Mouse (Mus musculus) MEL (cell line): ENCODE measurements at regions not wholly inside any gene's neighbourhood (a gene's known extent, or its start where the extent isn't known, plus 50 kb on each side); places are given as distances from the start of the nearest gene placed in this dataset.
A peak's percentile ranks its signal among the peaks of the same experiment; 100 is the strongest.

Experiments
- DNase-seq: peaks from one replicate; pipeline ENCODE4 v3.0.0; 2011; ENCODE audit warnings: low read depth, low spot score
- H3K27ac ChIP-seq: 2 replicates; pipeline ENCODE4 v1.5.1; 2012; ENCODE audit warnings: low read depth, mild to moderate bottlenecking, control low read depth, low read length, moderate library complexity; ENCODE audit not compliant: control insufficient read depth
- H3K27me3 ChIP-seq, 2 experiments: fragments of 150-350 bp in 1 of 2; sonication (generic) in 1 of 2; 2 replicates each; pipeline ENCODE4 v1.6.1; 2012; ENCODE audit warnings: low read length in 2 of 2, mild to moderate bottlenecking in 2 of 2, improper control_type of control experiment in 1 of 2, moderate library complexity in 1 of 2; ENCODE audit not compliant: insufficient read depth in 2 of 2, control insufficient read depth in 1 of 2
- H3K36me3 ChIP-seq, 2 experiments: 2 replicates each; pipeline ENCODE4 v1.6.1; 2012 to 2014; ENCODE audit warnings: low read length in 2 of 2, improper control_type of control experiment in 1 of 2, inconsistent platforms in 1 of 2, mild to moderate bottlenecking in 1 of 2; ENCODE audit not compliant: insufficient read depth in 2 of 2, control insufficient read depth in 1 of 2
- H3K4me1 ChIP-seq, 2 experiments: fragments of 150-350 bp in 1 of 2; sonication (generic) in 1 of 2; 2 replicates each; pipeline ENCODE4 v1.6.1; 2012; ENCODE audit warnings: low read length in 2 of 2, improper control_type of control experiment in 1 of 2, mild to moderate bottlenecking in 1 of 2; ENCODE audit not compliant: insufficient read depth in 2 of 2, control insufficient read depth in 1 of 2
- H3K4me3 ChIP-seq, 2 experiments: fragments of 150-350 bp in 1 of 2; sonication (generic) in 1 of 2; 2 replicates each; pipeline ENCODE4 v1.5.1; 2012; ENCODE audit warnings: low read depth in 2 of 2, low read length in 2 of 2, mild to moderate bottlenecking in 2 of 2, moderate library complexity in 2 of 2, control low read depth in 1 of 2, improper control_type of control experiment in 1 of 2; ENCODE audit not compliant: control insufficient read depth in 1 of 2, insufficient read depth in 1 of 2
- H3K79me2 ChIP-seq: 2 replicates; pipeline ENCODE4 v1.6.1; 2012; ENCODE audit warnings: mild to moderate bottlenecking, low read length, moderate library complexity; ENCODE audit not compliant: control insufficient read depth, poor library complexity, insufficient read depth
- H3K9ac ChIP-seq: 2 replicates; pipeline ENCODE4 v1.6.1; 2012; ENCODE audit warnings: low read depth, mild to moderate bottlenecking, control low read depth, low read length, moderate library complexity; ENCODE audit not compliant: control insufficient read depth, poor library complexity, severe bottlenecking
- H3K9me3 ChIP-seq: fragments of 150-350 bp; sonication (generic); replicated peaks from 2 replicates; pipeline ENCODE4 v1.6.1; 2012; ENCODE audit warnings: mild to moderate bottlenecking, low read length, improper control_type of control experiment, moderate library complexity; ENCODE audit not compliant: insufficient read depth
- BHLHE40 ChIP-seq: IDR thresholded peaks from 2 replicates; pipeline ENCODE4 v1.6.1; 2012; ENCODE audit warnings: low read depth, mild to moderate bottlenecking, inconsistent platforms, low read length, improper control_type of control experiment, borderline replicate concordance
- CTCF ChIP-seq, 3 experiments: IDR thresholded peaks in 2 of 3; conservative IDR thresholded peaks in 1 of 3; 2 replicates each; pipeline ENCODE4 v1.5.1; 2011 to 2012; ENCODE audit warnings: low read length in 3 of 3, low read depth in 2 of 3, mild to moderate bottlenecking in 2 of 3, improper control_type of control experiment in 1 of 3, inconsistent platforms in 1 of 3, mixed read lengths in 1 of 3, moderate library complexity in 1 of 3; ENCODE audit not compliant: control insufficient read depth in 1 of 3, insufficient read depth in 1 of 3, poor library complexity in 1 of 3, severe bottlenecking in 1 of 3
- ELF1 ChIP-seq: IDR thresholded peaks from 2 replicates; pipeline ENCODE4 v1.6.1; 2014; ENCODE audit warnings: low read depth, mild to moderate bottlenecking, inconsistent platforms, low read length, improper control_type of control experiment, moderate library complexity
- EP300 ChIP-seq, 2 experiments: IDR thresholded peaks; 2 replicates each; pipeline ENCODE4 v1.6.1; 2011; ENCODE audit warnings: improper control_type of control experiment in 2 of 2, low read length in 2 of 2, low read depth in 1 of 2, mild to moderate bottlenecking in 1 of 2
- ETS1 ChIP-seq: IDR thresholded peaks from 2 replicates; pipeline ENCODE4 v1.6.1; 2012; ENCODE audit warnings: low read depth, mild to moderate bottlenecking, inconsistent platforms, low read length, improper control_type of control experiment, moderate library complexity
- GABPA ChIP-seq: IDR thresholded peaks from 2 replicates; pipeline ENCODE4 v1.6.1; 2012; ENCODE audit warnings: low read depth, mild to moderate bottlenecking, inconsistent platforms, low read length, improper control_type of control experiment, moderate library complexity
- GATA1 ChIP-seq: IDR thresholded peaks from 2 replicates; pipeline ENCODE4 v1.6.1; 2011; ENCODE audit warnings: low read depth, low read length, improper control_type of control experiment
- HCFC1 ChIP-seq: IDR thresholded peaks from 2 replicates; pipeline ENCODE4 v1.6.1; 2012; ENCODE audit warnings: low read depth, mild to moderate bottlenecking, inconsistent platforms, low read length, improper control_type of control experiment, moderate library complexity
- MAX ChIP-seq: IDR thresholded peaks from 2 replicates; pipeline ENCODE4 v1.6.1; 2011; ENCODE audit warnings: low read length, improper control_type of control experiment
- MXI1 ChIP-seq: IDR thresholded peaks from 2 replicates; pipeline ENCODE4 v1.6.1; 2011; ENCODE audit warnings: mild to moderate bottlenecking, low read depth, low read length, improper control_type of control experiment
- MYB ChIP-seq: IDR thresholded peaks from 2 replicates; pipeline ENCODE4 v1.6.1; 2011; ENCODE audit warnings: mild to moderate bottlenecking, low read depth, low read length, improper control_type of control experiment
- MYC ChIP-seq: IDR thresholded peaks from 2 replicates; pipeline ENCODE4 v1.6.1; 2011; ENCODE audit warnings: low read depth, mild to moderate bottlenecking, low read length, improper control_type of control experiment, moderate library complexity
- POLR2AphosphoS2 ChIP-seq: IDR thresholded peaks from 2 replicates; pipeline ENCODE4 v1.6.1; 2011; ENCODE audit warnings: low read length, improper control_type of control experiment
- RAD21 ChIP-seq: IDR thresholded peaks from 2 replicates; pipeline ENCODE4 v1.6.1; 2011; ENCODE audit warnings: mild to moderate bottlenecking, low read depth, low read length, improper control_type of control experiment
- SIN3A ChIP-seq: IDR thresholded peaks from 2 replicates; pipeline ENCODE4 v1.6.1; 2012; ENCODE audit warnings: low read length, improper control_type of control experiment, inconsistent platforms
- TAL1 ChIP-seq: IDR thresholded peaks from 2 replicates; pipeline ENCODE4 v1.6.1; 2012; ENCODE audit warnings: mild to moderate bottlenecking, inconsistent platforms, low read length, moderate library complexity, mixed read lengths
- TBP ChIP-seq: IDR thresholded peaks from 2 replicates; pipeline ENCODE4 v1.8.0; 2011; ENCODE audit warnings: low read depth, low read length, improper control_type of control experiment
- ZMIZ1 ChIP-seq: IDR thresholded peaks from 2 replicates; pipeline ENCODE4 v1.6.1; 2012; ENCODE audit warnings: low read depth, mild to moderate bottlenecking, inconsistent platforms, low read length, improper control_type of control experiment, moderate library complexity
- ZNF384 ChIP-seq: IDR thresholded peaks from 2 replicates; pipeline ENCODE4 v1.6.1; 2012; ENCODE audit warnings: low read depth, mild to moderate bottlenecking, inconsistent platforms, low read length, improper control_type of control experiment

DNA sequence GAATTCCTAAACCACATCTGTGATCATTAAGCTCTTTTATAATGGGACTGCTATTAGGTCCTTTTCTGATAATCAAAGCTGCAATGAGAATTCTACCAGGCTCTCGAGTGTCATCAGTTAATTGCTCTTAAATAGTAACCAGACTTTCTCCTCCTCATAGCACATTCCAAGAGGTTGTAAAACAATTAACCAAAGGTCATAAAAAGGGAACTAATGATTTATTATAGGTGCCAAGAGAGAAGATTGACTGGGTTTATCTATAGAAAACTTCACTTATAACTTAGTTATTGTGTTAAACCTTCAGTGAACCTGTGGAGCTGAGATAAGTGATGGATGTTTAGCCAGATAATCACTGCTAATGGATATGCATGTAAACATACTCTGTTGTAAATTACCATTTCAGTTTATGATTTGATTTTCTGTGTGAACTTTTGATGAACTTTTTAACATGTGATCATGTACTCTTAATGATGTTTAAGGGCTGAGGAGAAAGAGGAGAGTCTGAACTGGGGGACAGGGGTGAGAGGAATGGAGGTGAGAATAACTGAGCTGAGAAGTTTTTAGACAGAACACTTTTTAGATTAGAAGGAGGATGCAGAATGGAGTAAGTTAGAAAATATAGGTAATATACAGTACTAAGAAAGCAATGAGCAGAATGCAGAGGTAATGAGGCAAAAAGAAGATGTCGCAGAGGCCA is 228.4 kb upstream of the Cox7c start:
- Histone ChIP-seq H3K9ac (no peak overlapping the region), H3K27ac (no peak overlapping the region), H3K9me3 (no peaks in the 10 kb centered on the region), H3K4me1 (no peaks in the 10 kb centered on the region), H3K27me3 (no peaks in the 10 kb centered on the region), H3K79me2 (no peaks in the 10 kb centered on the region), H3K4me3 (no peak overlapping the region), H3K36me3 (no peaks in the 10 kb centered on the region)
- no peak for TF ChIP-seq ELF1
- DNase-seq = no peak

DNA sequence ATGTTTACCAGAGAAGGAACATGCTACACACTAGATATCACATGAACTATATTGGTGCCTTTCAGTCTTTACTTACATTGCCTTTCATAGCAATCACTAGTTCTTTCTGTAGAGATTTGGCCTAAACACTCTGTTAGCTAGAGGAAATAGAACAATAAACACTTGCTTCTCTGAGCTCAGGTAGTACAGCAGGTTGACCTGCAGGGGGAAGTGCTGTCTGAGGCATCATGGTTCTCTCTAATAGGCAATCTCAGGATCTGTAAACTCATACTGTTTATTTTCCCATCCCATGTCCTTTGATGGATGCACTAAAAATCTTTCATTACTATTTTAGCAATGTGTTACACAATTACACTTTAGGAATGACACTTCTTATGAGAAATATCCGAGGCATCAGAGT is 191.3 kb upstream of the Cox7c start:
- DNase-seq = no peak

DNA sequence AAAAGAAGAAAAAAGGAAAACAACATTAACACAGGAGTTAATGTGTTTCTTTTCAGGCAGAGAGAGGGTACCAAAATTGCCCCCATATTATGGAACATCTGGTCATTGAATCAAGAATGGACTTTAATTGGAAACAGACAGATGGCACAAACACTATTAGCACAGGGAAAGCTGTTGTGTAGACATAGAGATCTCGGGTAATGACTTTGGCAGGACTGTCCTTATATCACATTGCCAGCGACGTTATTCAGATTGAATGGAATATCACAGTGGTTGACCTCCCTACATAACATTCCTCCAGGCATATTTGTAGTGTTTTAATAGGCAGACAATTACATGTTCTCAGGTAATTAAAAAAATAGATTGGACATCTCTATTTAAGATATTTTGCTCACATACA is 158.9 kb upstream of the Cox7c start:
- Histone ChIP-seq H3K79me2 (no peaks in the 10 kb centered on the region), H3K9ac (no peak overlapping the region), H3K4me1 (no peaks in the 10 kb centered on the region), H3K27ac (no peak overlapping the region), H3K27me3 (no peaks in the 10 kb centered on the region), H3K9me3 (no peaks in the 10 kb centered on the region), H3K4me3 (no peak overlapping the region)
- no peak for DNase-seq
- TF ChIP-seq GATA1 (no peak), GABPA (no peak), MXI1 (no peak), MAX (no peak), ETS1 (no peak), EP300 (IDR thresholded peaks at IDR 0.05; ENCODE audit: low read depth in 1 of 2, low read length in 2 of 2) (no peak), BHLHE40 (no peak), MYB (no peak), ZNF384 (no peak), ZMIZ1 (no peak), POLR2AphosphoS2 (no peak), TAL1 (no peak), MYC (no peak), RAD21 (no peak), SIN3A (no peak), HCFC1 (no peak), TBP (no peak)
- TF ChIP-seq, all 39 proteins: peak for 0
- no peaks in the 10 kb centered on the region for H3K36me3 ChIP-seq

More for the DNA sequence above, 191.3 kb upstream of the Cox7c start:
- no peak overlapping the region for H3K9ac ChIP-seq
- no peak overlapping the region for H3K4me3 ChIP-seq
- H3K4me1 ChIP-seq = no peaks in the 10 kb centered on the region
- no peaks in the 10 kb centered on the region for H3K79me2 ChIP-seq
- TF ChIP-seq CTCF (IDR thresholded peaks at IDR 0.05 in 2 of 3, conservative IDR thresholded peaks at IDR 0.05 in 1 of 3; ENCODE audit: control insufficient read depth in 1 of 3, insufficient read depth in 1 of 3, low read depth in 2 of 3, low read length in 3 of 3, poor library complexity in 1 of 3, severe bottlenecking in 1 of 3) (peak in 1 of 3 experiments; percentile 3; a peak in 1 of 6 replicates), HCFC1 (no peak)
- H3K27me3 ChIP-seq = no peaks in the 10 kb centered on the region
- H3K9me3 ChIP-seq = no peaks in the 10 kb centered on the region
- no peaks in the 10 kb centered on the region for H3K36me3 ChIP-seq
- H3K27ac ChIP-seq = no peak overlapping the region
